Mouse (Mus musculus) kidney, adult 2 months (tissue): ENCODE data around the gene Zc3h4.

ENCODE experiments used
- CTCF ChIP-seq: fragments of 200-500 bp; conservative IDR thresholded peaks from 2 replicates; pipeline ENCODE4 v1.5.1; 2011; ENCODE audit warnings: low read depth, mild to moderate bottlenecking, control low read depth, low read length, moderate library complexity, mixed read lengths; ENCODE audit not compliant: insufficient read depth, insufficient read length
- POLR2A ChIP-seq: fragments of 200-500 bp; IDR thresholded peaks from one replicate; pipeline ENCODE4 v1.6.1; 2011; ENCODE audit warnings: low read depth, low read length, control low read depth

GRCm38 (mm10) chr7:16399820-16400688, 656 bp upstream of the Zc3h4 start:
- TF ChIP-seq POLR2A = peak; percentile 79
- TF ChIP-seq CTCF = no peak
